Mouse (Mus musculus) liver, adult 2 months (tissue): ENCODE measurements around the gene Dvl1.
A peak's percentile ranks its signal among the peaks of the same experiment; 100 is the strongest.

Experiments
- CTCF ChIP-seq: fragments of 200-500 bp; IDR thresholded peaks from 2 replicates; pipeline ENCODE4 v1.5.1; 2011; ENCODE audit warnings: low read depth, low read length, control low read depth
- POLR2A ChIP-seq: fragments of 200-500 bp; IDR thresholded peaks from 2 replicates; pipeline ENCODE4 v1.6.1; 2011; ENCODE audit warnings: low read length, control low read depth; ENCODE audit not compliant: insufficient read depth; ENCODE audit errors: extremely low read depth

- TF ChIP-seq CTCF (peak; percentile 39), POLR2A (peak; percentile 61)
These were observed 22.3 kb downstream of the Dvl1 start, which contains the start of the genes Cptp and Ints11 for GRCm38 (mm10) chr4:155869317-155870033.
